Mouse (Mus musculus): ENCODE measurements around the gene Ccs. TPM values are rescaled to one million over a fixed set of nuclear protein-coding genes. Genes with fewer than 3 reads are reported as not detected.

The Ccs gene
- polyA plus RNA-seq, 1 experiment = 66.4 TPM

GRCm38 (mm10) chr19:4849800-4850199, 10.7 kb upstream of the Ccs start:
- Histone ChIP-seq H3K4me1 (ENCODE audit: control insufficient read depth, insufficient read depth, low read length) (peaks cover 3% of the 10 kb centered on the region; the same call in 1 of the 2 replicates), H3K27me3 (ENCODE audit: control insufficient read depth, insufficient read depth, low read length) (no peaks in the 10 kb centered on the region), H3K36me3 (ENCODE audit: control insufficient read depth, insufficient read depth, low read length) (no peaks in the 10 kb centered on the region), H3K4me3 (ENCODE audit: control insufficient read depth, low read depth, low read length) (no peak overlapping the region), H3K27ac (ENCODE audit: control insufficient read depth, insufficient read depth, low read depth, low read length) (no peak overlapping the region)
- TF ChIP-seq CTCF (IDR thresholded peaks at IDR 0.05; ENCODE audit: control insufficient read depth, insufficient read depth, insufficient replicate concordance, low read depth, low read length) = no peak
- TF ChIP-seq POLR2A (IDR thresholded peaks at IDR 0.05; ENCODE audit: control insufficient read depth, low read depth, low read length) = no peak

GRCm38 (mm10) chr19:4847490-4847889, 8.4 kb upstream of the Ccs start:
- Histone ChIP-seq H3K4me1 (ENCODE audit: control insufficient read depth, insufficient read depth, low read length) (no peaks in the 10 kb centered on the region), H3K27me3 (ENCODE audit: control insufficient read depth, insufficient read depth, low read length) (no peaks in the 10 kb centered on the region), H3K4me3 (ENCODE audit: control insufficient read depth, low read depth, low read length) (no peak overlapping the region), H3K36me3 (ENCODE audit: control insufficient read depth, insufficient read depth, low read length) (no peaks in the 10 kb centered on the region), H3K27ac (ENCODE audit: control insufficient read depth, insufficient read depth, low read depth, low read length) (no peak overlapping the region)
- no peak for TF ChIP-seq POLR2A (IDR thresholded peaks at IDR 0.05; ENCODE audit: control insufficient read depth, low read depth, low read length)
- peak; percentile 59; the same call in 1 of the 2 replicates for TF ChIP-seq CTCF (IDR thresholded peaks at IDR 0.05; ENCODE audit: control insufficient read depth, insufficient read depth, insufficient replicate concordance, low read depth, low read length)

- Histone ChIP-seq H3K27me3 (ENCODE audit: control insufficient read depth, insufficient read depth, low read length) (no peaks in the 10 kb centered on the region), H3K4me3 (ENCODE audit: control insufficient read depth, low read depth, low read length) (no peak overlapping the region), H3K27ac (ENCODE audit: control insufficient read depth, insufficient read depth, low read depth, low read length) (no peak overlapping the region), H3K4me1 (ENCODE audit: control insufficient read depth, insufficient read depth, low read length) (no peaks in the 10 kb centered on the region), H3K36me3 (ENCODE audit: control insufficient read depth, insufficient read depth, low read length) (no peaks in the 10 kb centered on the region; the same call in 1 of the 2 replicates)
- TF ChIP-seq CTCF (IDR thresholded peaks at IDR 0.05; ENCODE audit: control insufficient read depth, insufficient read depth, insufficient replicate concordance, low read depth, low read length) = no peak
- no peak for TF ChIP-seq POLR2A (IDR thresholded peaks at IDR 0.05; ENCODE audit: control insufficient read depth, low read depth, low read length)
Measured at GRCm38 (mm10) chr19:4845846-4846245, 6.7 kb upstream of the Ccs start.

GRCm38 (mm10) chr19:4842611-4843010, 3.5 kb upstream of the Ccs start:
- TF ChIP-seq POLR2A (IDR thresholded peaks at IDR 0.05; ENCODE audit: control insufficient read depth, low read depth, low read length) (no peak), CTCF (IDR thresholded peaks at IDR 0.05; ENCODE audit: control insufficient read depth, insufficient read depth, insufficient replicate concordance, low read depth, low read length) (no peak)
- no peak overlapping the region for H3K27ac ChIP-seq (ENCODE audit: control insufficient read depth, insufficient read depth, low read depth, low read length)
- H3K27me3 ChIP-seq (ENCODE audit: control insufficient read depth, insufficient read depth, low read length) = no peaks in the 10 kb centered on the region
- no peaks in the 10 kb centered on the region; the same call in none of the 2 replicates for H3K36me3 ChIP-seq (ENCODE audit: control insufficient read depth, insufficient read depth, low read length)
- H3K4me3 ChIP-seq (ENCODE audit: control insufficient read depth, low read depth, low read length) = peak overlapping the region; percentile 28; the same call in 1 of the 2 replicates
- H3K4me1 ChIP-seq (ENCODE audit: control insufficient read depth, insufficient read depth, low read length) = peaks cover 19% of the 10 kb centered on the region

GRCm38 (mm10) chr19:4840848-4841247, 1.7 kb upstream of the Ccs start:
- TF ChIP-seq POLR2A (IDR thresholded peaks at IDR 0.05; ENCODE audit: control insufficient read depth, low read depth, low read length) (no peak), CTCF (IDR thresholded peaks at IDR 0.05; ENCODE audit: control insufficient read depth, insufficient read depth, insufficient replicate concordance, low read depth, low read length) (no peak)
- no peak overlapping the region for H3K27ac ChIP-seq (ENCODE audit: control insufficient read depth, insufficient read depth, low read depth, low read length)
- no peaks in the 10 kb centered on the region for H3K27me3 ChIP-seq (ENCODE audit: control insufficient read depth, insufficient read depth, low read length)

GRCm38 (mm10) chr19:4838526-4839140, 499 bp downstream of the Ccs start:
- TF ChIP-seq POLR2A (IDR thresholded peaks at IDR 0.05; ENCODE audit: control insufficient read depth, low read depth, low read length) (no peak), CTCF (IDR thresholded peaks at IDR 0.05; ENCODE audit: control insufficient read depth, insufficient read depth, insufficient replicate concordance, low read depth, low read length) (no peak)
- H3K27ac ChIP-seq (ENCODE audit: control insufficient read depth, insufficient read depth, low read depth, low read length) = peak overlapping the region; percentile 83
- H3K4me1 ChIP-seq (ENCODE audit: control insufficient read depth, insufficient read depth, low read length) = peaks cover 21% of the 10 kb centered on the region
- H3K36me3 ChIP-seq (ENCODE audit: control insufficient read depth, insufficient read depth, low read length) = no peaks in the 10 kb centered on the region; the same call in none of the 2 replicates
- H3K27me3 ChIP-seq (ENCODE audit: control insufficient read depth, insufficient read depth, low read length) = no peaks in the 10 kb centered on the region
- peak overlapping the region; percentile 83 for H3K4me3 ChIP-seq (ENCODE audit: control insufficient read depth, low read depth, low read length)

More at GRCm38 (mm10) chr19:4840848-4841247, 1.7 kb upstream of the Ccs start:
- peak overlapping the region; percentile 83 for H3K4me3 ChIP-seq (ENCODE audit: control insufficient read depth, low read depth, low read length)
- peaks cover 21% of the 10 kb centered on the region for H3K4me1 ChIP-seq (ENCODE audit: control insufficient read depth, insufficient read depth, low read length)
- H3K36me3 ChIP-seq (ENCODE audit: control insufficient read depth, insufficient read depth, low read length) = no peaks in the 10 kb centered on the region; the same call in none of the 2 replicates

- Histone ChIP-seq H3K27ac (ENCODE audit: control insufficient read depth, insufficient read depth, low read depth, low read length) (no peak overlapping the region), H3K36me3 (ENCODE audit: control insufficient read depth, insufficient read depth, low read length) (no peaks in the 10 kb centered on the region; the same call in none of the 2 replicates), H3K27me3 (ENCODE audit: control insufficient read depth, insufficient read depth, low read length) (no peaks in the 10 kb centered on the region), H3K4me3 (ENCODE audit: control insufficient read depth, low read depth, low read length) (no peak overlapping the region), H3K4me1 (ENCODE audit: control insufficient read depth, insufficient read depth, low read length) (peaks cover 21% of the 10 kb centered on the region)
- TF ChIP-seq POLR2A (IDR thresholded peaks at IDR 0.05; ENCODE audit: control insufficient read depth, low read depth, low read length) (no peak), CTCF (IDR thresholded peaks at IDR 0.05; ENCODE audit: control insufficient read depth, insufficient read depth, insufficient replicate concordance, low read depth, low read length) (no peak)
Measured at GRCm38 (mm10) chr19:4837049-4837448, 2.1 kb downstream of the Ccs start.
